Mouse (Mus musculus) ES-E14 (cell line): ENCODE measurements around the gene Slc4a10. TPM values are rescaled to one million over a fixed set of nuclear protein-coding genes. Genes with fewer than 3 reads are reported as not detected.

Experiments used
- DNase-seq: peaks from one replicate; pipeline ENCODE4 v3.0.0-alpha.2; 2013; ENCODE audit warnings: low read depth, low spot score
- H3K27ac ChIP-seq: 2 replicates; pipeline ENCODE4 v1.5.1; 2012; ENCODE audit warnings: low read depth, mild to moderate bottlenecking, low read length, moderate library complexity, mixed read lengths; ENCODE audit not compliant: poor library complexity, insufficient read depth, severe bottlenecking
- H3K36me3 ChIP-seq: 2 replicates; pipeline ENCODE4 v1.6.1; 2012; ENCODE audit warnings: mild to moderate bottlenecking, low read length, moderate library complexity, mixed read lengths; ENCODE audit not compliant: control insufficient read depth, poor library complexity, insufficient read depth, severe bottlenecking
- H3K4me1 ChIP-seq, 2 experiments: fragments of 150-350 bp in 1 of 2; sonication (generic) in 1 of 2; 2 replicates each; pipeline ENCODE4 v1.6.1; 2012; ENCODE audit warnings: low read length in 2 of 2, mild to moderate bottlenecking in 1 of 2, mixed read lengths in 1 of 2; ENCODE audit not compliant: control insufficient read depth in 2 of 2, insufficient read depth in 2 of 2, poor library complexity in 1 of 2
- H3K4me3 ChIP-seq, 2 experiments: fragments of 150-350 bp in 1 of 2; sonication (generic) in 1 of 2; 2 replicates each; pipeline ENCODE4 v1.5.1; 2012; ENCODE audit warnings: low read length in 2 of 2, low read depth in 1 of 2, mild to moderate bottlenecking in 1 of 2, mixed read lengths in 1 of 2; ENCODE audit not compliant: insufficient read depth in 1 of 2, poor library complexity in 1 of 2, severe bottlenecking in 1 of 2
- H3K9ac ChIP-seq: 2 replicates; pipeline ENCODE4 v1.6.1; 2012; ENCODE audit warnings: low read depth, mild to moderate bottlenecking, low read length, mixed read lengths; ENCODE audit not compliant: poor library complexity, insufficient read depth, severe bottlenecking
- H3K9me3 ChIP-seq: fragments of 150-350 bp; sonication (generic); 2 replicates; pipeline ENCODE4 v1.6.1; 2012; ENCODE audit warnings: low read depth, mild to moderate bottlenecking, low read length; ENCODE audit not compliant: control insufficient read depth, insufficient read depth
- CHD2 ChIP-seq: IDR thresholded peaks from 2 replicates; pipeline ENCODE4 v1.6.1; 2014; ENCODE audit warnings: mild to moderate bottlenecking, low read depth, low read length, inconsistent platforms
- HCFC1 ChIP-seq: IDR thresholded peaks from 2 replicates; pipeline ENCODE4 v1.6.1; 2012; ENCODE audit warnings: low read length, inconsistent platforms, borderline replicate concordance; ENCODE audit not compliant: insufficient read depth
- MAFK ChIP-seq: IDR thresholded peaks from 2 replicates; pipeline ENCODE4 v1.6.1; 2014; ENCODE audit warnings: mild to moderate bottlenecking, low read depth, low read length, inconsistent platforms; ENCODE audit not compliant: insufficient read depth
- ZC3H11A ChIP-seq: IDR thresholded peaks from 2 replicates; pipeline ENCODE4 v1.6.1; 2012; ENCODE audit warnings: low read depth, mild to moderate bottlenecking, inconsistent platforms, low read length, borderline replicate concordance
- ZNF384 ChIP-seq: IDR thresholded peaks from 2 replicates; pipeline ENCODE4 v1.6.1; 2012; ENCODE audit warnings: low read depth, low read length, inconsistent platforms
- in situ Hi-C, 2 experiments: fragments of 600-800 bp; cut with MboI; formaldehyde crosslinking; loops; one replicate each; pipeline ENCODE4 v1.15.1; 2025; ENCODE audit warnings: low sequenced_read_pairs in 2 of 2, inconsistent platforms in 1 of 2; ENCODE audit not compliant: unreplicated experiment in 2 of 2
- total RNA-seq: library from RNA; depleted of rRNA; stranded (reverse); fragments of 300-350 nt; gene quantifications from 2 replicates; pipeline ENCODE4 v1.2.3, GENCODE M21; 2012

The Slc4a10 gene
- total RNA-seq, 1 experiment: 0.13 TPM

- H3K27ac ChIP-seq: no peak overlapping the region
- no peaks in the 10 kb centered on the region for H3K9me3 ChIP-seq
- DNase-seq: no peak
- H3K4me1 ChIP-seq: no peaks in the 10 kb centered on the region
- in situ Hi-C loops: no loop called here
- H3K36me3 ChIP-seq: no peaks in the 10 kb centered on the region
- H3K9ac ChIP-seq: no peak overlapping the region
- TF ChIP-seq MAFK (no peak), CHD2 (no peak), ZNF384 (no peak), HCFC1 (no peak), ZC3H11A (no peak)
- no peak overlapping the region for H3K4me3 ChIP-seq
Measured at GRCm38 (mm10) chr2:62323078-62323637, 276.9 kb downstream of the Slc4a10 start.

- H3K4me3 ChIP-seq: no peak overlapping the region
- no peaks in the 10 kb centered on the region for H3K4me1 ChIP-seq
- DNase-seq: no peak
- no peaks in the 10 kb centered on the region for H3K9me3 ChIP-seq
- H3K9ac ChIP-seq: no peak overlapping the region
- in situ Hi-C loops: no loop called here
- no peak for TF ChIP-seq ZNF384
- TF ChIP-seq CHD2: no peak
- no peak for TF ChIP-seq HCFC1
- TF ChIP-seq MAFK: no peak
- no peak for TF ChIP-seq ZC3H11A
- no peaks in the 10 kb centered on the region for H3K36me3 ChIP-seq
- H3K27ac ChIP-seq: no peak overlapping the region
Measured at GRCm38 (mm10) chr2:62325388-62325787, 279.1 kb downstream of the Slc4a10 start.

GRCm38 (mm10) chr2:62331913-62332312 lies 285.7 kb downstream of the Slc4a10 start:
- H3K4me3 ChIP-seq: no peak overlapping the region
- H3K9ac ChIP-seq: no peak overlapping the region
- H3K36me3 ChIP-seq: no peaks in the 10 kb centered on the region; the same call in 1 of the 2 replicates
- no peak for DNase-seq
- no peaks in the 10 kb centered on the region for H3K9me3 ChIP-seq
- no peaks in the 10 kb centered on the region for H3K4me1 ChIP-seq
- in situ Hi-C loops: no loop called here
- no peak overlapping the region for H3K27ac ChIP-seq
- no peak for TF ChIP-seq ZNF384
- TF ChIP-seq MAFK: no peak
- TF ChIP-seq CHD2: no peak
- no peak for TF ChIP-seq HCFC1
- TF ChIP-seq ZC3H11A: no peak

- no peak overlapping the region for H3K9ac ChIP-seq
- H3K9me3 ChIP-seq: no peaks in the 10 kb centered on the region
- H3K4me3 ChIP-seq: no peak overlapping the region
- no peak for TF ChIP-seq CHD2
- no peak for TF ChIP-seq ZC3H11A
- no peak overlapping the region for H3K27ac ChIP-seq
- H3K36me3 ChIP-seq: no peaks in the 10 kb centered on the region; the same call in 1 of the 2 replicates
- no peaks in the 10 kb centered on the region for H3K4me1 ChIP-seq
- no peak for DNase-seq
- in situ Hi-C loops: no loop called here
Measured at GRCm38 (mm10) chr2:62332465-62332864, 286.2 kb downstream of the Slc4a10 start.
